Mouse (Mus musculus) bone marrow, adult 2 months (tissue): ENCODE measurements around the gene Mecom.

Source experiments
- CTCF ChIP-seq: fragments of 200-500 bp; IDR thresholded peaks from 2 replicates; pipeline ENCODE4 v1.5.1; 2011; ENCODE audit warnings: low read length, control low read depth; ENCODE audit not compliant: control insufficient read depth, insufficient read depth
- POLR2A ChIP-seq: fragments of 200-500 bp; IDR thresholded peaks from 2 replicates; pipeline ENCODE4 v1.6.1; 2011; ENCODE audit warnings: low read depth, mild to moderate bottlenecking, control low read depth, low read length, borderline replicate concordance; ENCODE audit not compliant: control insufficient read depth

DNA sequence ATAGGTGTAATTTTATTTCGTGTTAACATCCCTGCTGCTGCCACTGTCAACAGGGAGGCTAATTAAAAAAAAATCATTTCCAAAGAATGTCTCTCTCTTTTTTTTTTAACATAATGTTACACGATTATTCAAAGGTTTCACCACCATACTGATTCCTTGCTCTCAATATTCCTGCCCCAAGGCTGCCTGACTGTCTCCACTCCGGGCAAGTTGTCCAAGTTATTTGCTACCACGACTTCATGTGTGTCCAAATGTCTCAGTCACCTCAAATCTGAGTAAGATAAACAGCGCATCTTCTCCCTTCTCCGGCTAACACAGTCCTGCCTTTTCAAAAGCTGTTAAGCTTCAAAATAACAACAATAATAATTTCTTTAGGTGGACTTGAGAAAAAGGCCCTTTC is 536.1 kb downstream of the Mecom start:
- TF ChIP-seq CTCF (no peak), POLR2A (no peak)
